Mouse (Mus musculus): Measurements from ENCODE around the gene Ift22. TPM values are rescaled to one million over a fixed set of nuclear protein-coding genes. Genes with fewer than 3 reads are reported as not detected.

Ift22 gene
- polyA plus RNA-seq, 1 experiment: 19.6 TPM

DNA sequence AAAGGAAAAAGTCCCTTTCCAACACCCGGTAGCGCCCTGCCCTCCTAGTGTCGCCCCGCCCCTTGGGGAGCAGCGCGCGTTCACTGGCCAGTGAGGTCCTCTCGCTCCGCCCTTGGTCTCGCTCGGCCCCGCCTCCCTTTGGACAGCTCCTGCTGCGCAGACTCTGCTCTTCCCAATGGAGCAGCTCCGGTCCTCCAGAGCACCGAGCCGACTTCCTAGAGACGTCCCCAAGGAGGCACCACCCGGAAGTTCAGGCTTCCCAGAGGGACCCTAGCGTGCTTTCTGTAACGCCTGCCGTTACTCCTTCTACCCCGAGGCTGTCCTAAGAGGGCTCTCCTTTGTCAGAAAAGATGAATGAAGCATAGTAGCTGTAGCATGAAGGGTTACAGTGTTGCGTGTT lies 45.1 kb downstream of the Ift22 start, which contains the start of gene Fis1:
Gene Fis1, plus strand, starts transcription at position 261 of the 400 bp plus-strand sequence.
- Histone ChIP-seq H3K27me3 (ENCODE audit: control insufficient read depth, insufficient read depth, insufficient read length) (no peaks in the 10 kb centered on the region), H3ac (ENCODE audit: control insufficient read depth, insufficient read length) (peak within 1 kb of the TSS; percentile 46), H3K4me2 (ENCODE audit: low read depth) (peak within 1 kb of the TSS; percentile 83), H3K79me2 (ENCODE audit: control insufficient read depth, insufficient read depth) (peaks cover 29% of the 10 kb centered on the region), H3K4me3 (peak within 1 kb of the TSS; percentile 78), H3K36me3 (ENCODE audit: control insufficient read depth, insufficient read depth) (no peaks in the 10 kb centered on the region)
- TF ChIP-seq TCF3 (IDR thresholded peaks at IDR 0.05; ENCODE audit: insufficient read length, low read depth): no peak
- peak; percentile 17 for TF ChIP-seq POLR2AphosphoS2 (IDR thresholded peaks at IDR 0.05; ENCODE audit: insufficient read length, low read depth)
- TF ChIP-seq REST (IDR thresholded peaks at IDR 0.05; ENCODE audit: insufficient read depth, insufficient read length): peak; percentile 60
- TF ChIP-seq SRF (IDR thresholded peaks at IDR 0.05; ENCODE audit: control insufficient read depth, insufficient read length, low read depth): no peak
- peak; percentile 49 for TF ChIP-seq POLR2A (IDR thresholded peaks at IDR 0.05; ENCODE audit: insufficient read length, low read depth)
- no peak for TF ChIP-seq MYOG (IDR thresholded peaks at IDR 0.05; ENCODE audit: control insufficient read depth in 1 of 3, insufficient read depth in 1 of 3, insufficient read length in 2 of 3, low read depth in 2 of 3)
- TF ChIP-seq MAX (IDR thresholded peaks at IDR 0.05; ENCODE audit: low read depth): no peak

DNA sequence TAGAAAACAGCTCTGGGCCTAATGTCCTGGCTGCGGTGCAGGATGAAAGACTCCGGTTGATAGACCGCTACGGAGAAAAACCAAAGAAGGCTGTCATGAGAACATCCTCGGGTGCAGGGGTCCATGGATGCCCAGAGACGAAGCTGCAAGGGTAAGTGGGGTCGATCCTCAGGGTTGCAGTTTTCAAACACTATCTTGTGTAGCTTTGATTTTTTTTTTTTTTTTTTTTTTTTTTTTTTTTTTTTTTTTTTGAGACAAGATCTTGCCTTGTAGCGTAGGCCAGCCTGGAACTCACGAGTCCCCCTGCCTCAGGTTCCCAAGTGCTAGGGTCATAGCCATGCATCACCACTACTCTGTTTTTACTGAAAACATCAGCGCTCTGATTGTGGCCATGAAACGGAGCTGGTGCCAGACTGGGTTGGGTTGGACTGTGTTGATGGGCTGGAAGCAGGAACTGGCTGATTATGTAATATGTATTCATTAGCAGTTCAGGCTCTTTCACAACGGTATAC lies 45.5 kb downstream of the Ift22 start:
- no peaks in the 10 kb centered on the region for H3K36me3 ChIP-seq (ENCODE audit: control insufficient read depth, insufficient read depth)
- no peaks in the 10 kb centered on the region for H3K27me3 ChIP-seq (ENCODE audit: control insufficient read depth, insufficient read depth, insufficient read length)
- H3K4me3 ChIP-seq: peak overlapping the region; percentile 78
- no peak for TF ChIP-seq MAX (IDR thresholded peaks at IDR 0.05; ENCODE audit: low read depth)
- no peak for TF ChIP-seq TCF12 (IDR thresholded peaks at IDR 0.05; ENCODE audit: insufficient read depth, poor library complexity, severe bottlenecking)
- no peak for TF ChIP-seq REST (IDR thresholded peaks at IDR 0.05; ENCODE audit: insufficient read depth, insufficient read length)
- TF ChIP-seq SRF (IDR thresholded peaks at IDR 0.05; ENCODE audit: control insufficient read depth, insufficient read length, low read depth): no peak
- TF ChIP-seq MYOD1 (IDR thresholded peaks at IDR 0.05; ENCODE audit: control insufficient read depth in 1 of 3, insufficient read length in 2 of 3, low read depth in 2 of 3): no peak
- no peak for TF ChIP-seq USF1 (IDR thresholded peaks at IDR 0.05; ENCODE audit: low read depth)
- TF ChIP-seq CEBPB (IDR thresholded peaks at IDR 0.05; ENCODE audit: insufficient read depth, poor library complexity, severe bottlenecking): no peak
- no peak for TF ChIP-seq MYOG (IDR thresholded peaks at IDR 0.05; ENCODE audit: control insufficient read depth in 1 of 3, insufficient read depth in 1 of 3, insufficient read length in 2 of 3, low read depth in 2 of 3)
- no peak for TF ChIP-seq POLR2AphosphoS2 (IDR thresholded peaks at IDR 0.05; ENCODE audit: insufficient read length, low read depth)
- TF ChIP-seq TCF3 (IDR thresholded peaks at IDR 0.05; ENCODE audit: insufficient read length, low read depth): no peak
- no peak for TF ChIP-seq POLR2A (IDR thresholded peaks at IDR 0.05; ENCODE audit: insufficient read length, low read depth)
- TF ChIP-seq E2F4 (IDR thresholded peaks at IDR 0.05; ENCODE audit: insufficient read depth): no peak
- peaks cover 29% of the 10 kb centered on the region for H3K79me2 ChIP-seq (ENCODE audit: control insufficient read depth, insufficient read depth)
- peak overlapping the region; percentile 46 for H3ac ChIP-seq (ENCODE audit: control insufficient read depth, insufficient read length)
- peak overlapping the region; percentile 83 for H3K4me2 ChIP-seq (ENCODE audit: low read depth)

DNA sequence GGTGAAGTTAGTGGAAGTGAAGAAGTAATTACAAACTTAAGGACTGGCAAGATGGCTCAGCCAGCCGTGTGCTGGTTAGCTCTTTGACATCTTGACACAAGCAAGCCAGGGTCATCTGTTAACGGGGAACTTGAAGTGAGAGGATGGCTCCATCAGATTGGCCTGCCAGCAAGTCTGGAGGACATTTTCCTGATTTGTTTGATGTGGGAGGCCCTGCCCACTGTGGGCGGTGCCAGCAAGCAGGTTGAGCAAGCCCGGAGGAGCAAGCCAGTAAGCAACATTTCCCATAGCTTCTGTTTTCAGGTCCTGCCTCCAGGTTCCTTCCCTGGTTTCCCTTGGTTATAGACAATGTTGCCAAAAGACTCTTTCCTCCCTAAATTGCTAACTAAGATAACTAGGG lies 47.7 kb downstream of the Ift22 start:
- Histone ChIP-seq H3K36me3 (ENCODE audit: control insufficient read depth, insufficient read depth) (no peaks in the 10 kb centered on the region), H3ac (ENCODE audit: control insufficient read depth, insufficient read length) (no peak overlapping the region), H3K79me2 (ENCODE audit: control insufficient read depth, insufficient read depth) (peaks cover 29% of the 10 kb centered on the region), H3K27me3 (ENCODE audit: control insufficient read depth, insufficient read depth, insufficient read length) (no peaks in the 10 kb centered on the region), H3K4me2 (ENCODE audit: low read depth) (no peak overlapping the region), H3K4me3 (no peak overlapping the region)
- TF ChIP-seq POLR2A (IDR thresholded peaks at IDR 0.05; ENCODE audit: insufficient read length, low read depth) (no peak), MAX (IDR thresholded peaks at IDR 0.05; ENCODE audit: low read depth) (no peak), E2F4 (IDR thresholded peaks at IDR 0.05; ENCODE audit: insufficient read depth) (no peak), USF1 (IDR thresholded peaks at IDR 0.05; ENCODE audit: low read depth) (no peak), TCF12 (IDR thresholded peaks at IDR 0.05; ENCODE audit: insufficient read depth, poor library complexity, severe bottlenecking) (no peak), REST (IDR thresholded peaks at IDR 0.05; ENCODE audit: insufficient read depth, insufficient read length) (no peak), SRF (IDR thresholded peaks at IDR 0.05; ENCODE audit: control insufficient read depth, insufficient read length, low read depth) (no peak), POLR2AphosphoS2 (IDR thresholded peaks at IDR 0.05; ENCODE audit: insufficient read length, low read depth) (no peak), MYOG (IDR thresholded peaks at IDR 0.05; ENCODE audit: control insufficient read depth in 1 of 3, insufficient read depth in 1 of 3, insufficient read length in 2 of 3, low read depth in 2 of 3) (no peak), MYOD1 (IDR thresholded peaks at IDR 0.05; ENCODE audit: control insufficient read depth in 1 of 3, insufficient read length in 2 of 3, low read depth in 2 of 3) (no peak), TCF3 (IDR thresholded peaks at IDR 0.05; ENCODE audit: insufficient read length, low read depth) (no peak), CEBPB (IDR thresholded peaks at IDR 0.05; ENCODE audit: insufficient read depth, poor library complexity, severe bottlenecking) (no peak)

DNA sequence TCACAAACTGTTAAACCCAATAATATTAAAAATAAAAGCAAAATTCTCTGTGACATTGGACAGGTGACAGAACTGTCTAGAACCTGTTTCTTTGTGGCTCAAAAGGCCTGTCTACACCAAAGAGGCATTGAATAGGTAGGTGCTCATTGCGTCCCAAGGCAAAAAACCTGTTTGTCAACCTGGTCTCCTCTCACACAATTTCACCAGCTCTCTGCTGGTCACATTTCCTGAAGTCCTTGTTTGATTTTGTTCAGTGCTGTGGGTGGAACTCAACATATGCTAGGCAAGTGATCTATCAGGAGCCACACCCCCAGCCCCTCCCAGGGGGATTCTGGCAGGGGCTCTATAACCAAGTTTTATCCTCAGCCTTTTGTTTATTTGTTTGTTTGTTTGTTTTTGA lies 49.3 kb downstream of the Ift22 start:
- no peaks in the 10 kb centered on the region for H3K36me3 ChIP-seq (ENCODE audit: control insufficient read depth, insufficient read depth)
- TF ChIP-seq TCF3 (IDR thresholded peaks at IDR 0.05; ENCODE audit: insufficient read length, low read depth) (no peak), REST (IDR thresholded peaks at IDR 0.05; ENCODE audit: insufficient read depth, insufficient read length) (no peak), POLR2AphosphoS2 (IDR thresholded peaks at IDR 0.05; ENCODE audit: insufficient read length, low read depth) (no peak), SRF (IDR thresholded peaks at IDR 0.05; ENCODE audit: control insufficient read depth, insufficient read length, low read depth) (no peak), POLR2A (IDR thresholded peaks at IDR 0.05; ENCODE audit: insufficient read length, low read depth) (no peak), CEBPB (IDR thresholded peaks at IDR 0.05; ENCODE audit: insufficient read depth, poor library complexity, severe bottlenecking) (no peak), MYOG (IDR thresholded peaks at IDR 0.05; ENCODE audit: control insufficient read depth in 1 of 3, insufficient read depth in 1 of 3, insufficient read length in 2 of 3, low read depth in 2 of 3) (no peak), USF1 (IDR thresholded peaks at IDR 0.05; ENCODE audit: low read depth) (no peak), E2F4 (IDR thresholded peaks at IDR 0.05; ENCODE audit: insufficient read depth) (no peak), TCF12 (IDR thresholded peaks at IDR 0.05; ENCODE audit: insufficient read depth, poor library complexity, severe bottlenecking) (no peak)
- no peak overlapping the region for H3K4me2 ChIP-seq (ENCODE audit: low read depth)
- no peak overlapping the region for H3K4me3 ChIP-seq
- H3K79me2 ChIP-seq (ENCODE audit: control insufficient read depth, insufficient read depth): peaks cover 29% of the 10 kb centered on the region
- no peak overlapping the region for H3ac ChIP-seq (ENCODE audit: control insufficient read depth, insufficient read length)
- no peaks in the 10 kb centered on the region for H3K27me3 ChIP-seq (ENCODE audit: control insufficient read depth, insufficient read depth, insufficient read length)
